8 mouse cellular contexts compared by ENCODE assay signal in genomic region chr4:129514300-129514898, GRCm38 (mm10). TPM values are rescaled to one million over a fixed set of nuclear protein-coding genes. Genes with fewer than 3 reads are reported as not detected.
DNase-seq lines count a peak whose midpoint lies in the region; ATAC-seq lines count a peak whose summit lies in the region.

No protein-coding gene starts in this region.

- peaks cover 37% of the 10 kb centered on the region for H3K36me3 ChIP-seq in forebrain, embryonic 12.5 days (replicated peaks)
- peaks cover 29% of the 10 kb centered on the region for H3K36me3 ChIP-seq in hindbrain, embryonic 15.5 days
- H3K36me3 ChIP-seq in liver, embryonic 13.5 days: peaks cover 41% of the 10 kb centered on the region
- H3K36me3 ChIP-seq in neural tube, embryonic 11.5 days (ENCODE audit: control insufficient read depth, insufficient read depth, low read length): peaks cover 7% of the 10 kb centered on the region

- intact Hi-C loops in gastrocnemius, postnatal 14 days (cut with DNase I; ENCODE audit: low total_unique reads): no loop called here

- peak overlapping the region; percentile 100 for H3K4me3 ChIP-seq in forebrain, embryonic 12.5 days (replicated peaks)
- peak overlapping the region; percentile 98 for H3K4me3 ChIP-seq in hindbrain, embryonic 15.5 days
- peak overlapping the region; percentile 72 for H3K4me3 ChIP-seq in liver, embryonic 13.5 days (replicated peaks)
- H3K4me3 ChIP-seq in neural tube, embryonic 11.5 days (ENCODE audit: low read depth, low read length): peak overlapping the region; percentile 72

- under 1% methylated on average over 29 of the region's 35 CpGs for WGBS in forebrain, embryonic 12.5 days
- under 1% methylated on average over 34 of the region's 35 CpGs for WGBS in hindbrain, embryonic 15.5 days
- 3% methylated on average over 34 of the region's 35 CpGs for WGBS in liver, embryonic 13.5 days (ENCODE audit: insufficient replicate concordance)
- WGBS in neural tube, embryonic 11.5 days: under 1% methylated on average over 27 of the region's 35 CpGs

- peak overlapping the region; percentile 84 for H3K4me2 ChIP-seq in forebrain, embryonic 12.5 days
- peak overlapping the region; percentile 77 for H3K4me2 ChIP-seq in hindbrain, embryonic 15.5 days
- H3K4me2 ChIP-seq in liver, embryonic 13.5 days: peak overlapping the region; percentile 98
- H3K4me2 ChIP-seq in neural tube, embryonic 11.5 days (ENCODE audit: low read depth): peak overlapping the region; percentile 65

- no peaks in the 10 kb centered on the region for H3K27me3 ChIP-seq in forebrain, embryonic 12.5 days
- no peaks in the 10 kb centered on the region for H3K27me3 ChIP-seq in hindbrain, embryonic 15.5 days
- H3K27me3 ChIP-seq in liver, embryonic 13.5 days: peaks cover 40% of the 10 kb centered on the region
- no peaks in the 10 kb centered on the region for H3K27me3 ChIP-seq in neural tube, embryonic 11.5 days (ENCODE audit: control insufficient read depth, insufficient read depth, low read length)

- H3K27ac ChIP-seq in forebrain, embryonic 12.5 days: peak overlapping the region; percentile 99
- H3K27ac ChIP-seq in hindbrain, embryonic 15.5 days (replicated peaks): peak overlapping the region; percentile 99
- H3K27ac ChIP-seq in liver, embryonic 13.5 days: peak overlapping the region; percentile 73
- peak overlapping the region; percentile 96 for H3K27ac ChIP-seq in neural tube, embryonic 11.5 days (ENCODE audit: low read depth, low read length)

- peak; percentile 69 for DNase-seq in gastrocnemius, postnatal 14 days
- no peak for DNase-seq in gastrocnemius, adult 8-10 months (ENCODE audit: low spot score in 2 of 2)
- peak; percentile 87 for DNase-seq in adrenal gland, postnatal 10 days
- no peak for DNase-seq in liver, embryonic 13.5 days
- DNase-seq in neural tube, embryonic 11.5 days (ENCODE audit: low spot score): peak; percentile 84
- peak; percentile 40 to 55 for DNase-seq in thymus, adult 18-20 months

- H3K9ac ChIP-seq in forebrain, embryonic 12.5 days: peak overlapping the region; percentile 100
- peak overlapping the region; percentile 100 for H3K9ac ChIP-seq in hindbrain, embryonic 15.5 days
- H3K9ac ChIP-seq in liver, embryonic 13.5 days: peak overlapping the region; percentile 83
- H3K9ac ChIP-seq in neural tube, embryonic 11.5 days (ENCODE audit: low read length): peak overlapping the region; percentile 100

- no peaks in the 10 kb centered on the region for H3K9me3 ChIP-seq in forebrain, embryonic 12.5 days
- H3K9me3 ChIP-seq in hindbrain, embryonic 15.5 days: no peaks in the 10 kb centered on the region
- no peaks in the 10 kb centered on the region for H3K9me3 ChIP-seq in liver, embryonic 13.5 days (replicated peaks)
- H3K9me3 ChIP-seq in neural tube, embryonic 11.5 days (ENCODE audit: control insufficient read depth, low read length): no peaks in the 10 kb centered on the region

- peak; percentile 45 for ATAC-seq in forebrain, embryonic 12.5 days (ENCODE audit: low FRiP score)
- peak; percentile 40 for ATAC-seq in hindbrain, embryonic 15.5 days (ENCODE audit: low FRiP score, low read depth)
- ATAC-seq in liver, embryonic 13.5 days (ENCODE audit: low read depth): peak; percentile 63
- peak; percentile 29 for ATAC-seq in neural tube, embryonic 11.5 days (ENCODE audit: insufficient read depth, low FRiP score, low TSS enrichment)

- peaks cover 48% of the 10 kb centered on the region for H3K4me1 ChIP-seq in forebrain, embryonic 12.5 days
- H3K4me1 ChIP-seq in hindbrain, embryonic 15.5 days (replicated peaks): peaks cover 47% of the 10 kb centered on the region
- peaks cover 33% of the 10 kb centered on the region for H3K4me1 ChIP-seq in liver, embryonic 13.5 days (replicated peaks)
- peaks cover 23% of the 10 kb centered on the region for H3K4me1 ChIP-seq in neural tube, embryonic 11.5 days (ENCODE audit: control insufficient read depth, insufficient read depth, low read length)

RNA-seq across cellular contexts. Expression of gene Marcksl1, which starts 1.0 kb away (rescaled TPM):
- total RNA-seq in gastrocnemius, postnatal 14 days (2021): 10 to 100 TPM in 1 of 2 experiments, 1 to 10 TPM in 1; 9.2 to 14.4 TPM
- 1 to 10 TPM in 2 of 4 experiments, under 1 TPM in 2; 0.19 to 1.1 (median 0.78) TPM for total RNA-seq in gastrocnemius, adult 8-10 months (2022)
- 10 to 100 TPM; 75.3 to 85.9 TPM for total RNA-seq in adrenal gland, postnatal 10 days (2021)
- 1,836 and 1,849 TPM in 2 replicates for polyA plus RNA-seq in forebrain, embryonic 12.5 days (2016; fragmentation: Nextera tagmentation; extraction: Ambion mirVana)
- polyA plus RNA-seq in hindbrain, embryonic 15.5 days (2015; fragmentation: Nextera tagmentation; extraction: Ambion mirVana): 1,671 and 1,849 TPM in 2 replicates
- 82.7 and 85.9 TPM in 2 replicates for polyA plus RNA-seq in liver, embryonic 13.5 days (2015; fragmentation: Nextera tagmentation; extraction: Ambion mirVana)
- 1,866 and 1,920 TPM in 2 replicates for polyA plus RNA-seq in neural tube, embryonic 11.5 days (2014; fragmentation: Nextera tagmentation; extraction: Ambion mirVana)

RNA-seq across cellular contexts. Expression of gene Fam229a, which starts 23.4 kb away (rescaled TPM):
- total RNA-seq in gastrocnemius, postnatal 14 days (2021): not detected
- total RNA-seq in gastrocnemius, adult 8-10 months (2022): not detected
- total RNA-seq in adrenal gland, postnatal 10 days (2021): not detected
- polyA plus RNA-seq in forebrain, embryonic 12.5 days (2016; fragmentation: Nextera tagmentation; extraction: Ambion mirVana): not detected in 2 replicates
- 0.39 and 0.87 TPM in 2 replicates for polyA plus RNA-seq in hindbrain, embryonic 15.5 days (2015; fragmentation: Nextera tagmentation; extraction: Ambion mirVana)
- polyA plus RNA-seq in liver, embryonic 13.5 days (2015; fragmentation: Nextera tagmentation; extraction: Ambion mirVana): 0.21 and 0.44 TPM in 2 replicates
- polyA plus RNA-seq in neural tube, embryonic 11.5 days (2014; fragmentation: Nextera tagmentation; extraction: Ambion mirVana): not detected in 2 replicates

RNA-seq across cellular contexts. Expression of gene Tssk3, which starts 23.6 kb away (rescaled TPM):
- not detected for total RNA-seq in gastrocnemius, postnatal 14 days (2021)
- not detected for total RNA-seq in gastrocnemius, adult 8-10 months (2022)
- total RNA-seq in adrenal gland, postnatal 10 days (2021): not detected
- not detected in 2 replicates for polyA plus RNA-seq in forebrain, embryonic 12.5 days (2016; fragmentation: Nextera tagmentation; extraction: Ambion mirVana)
- 0.53 and 0.73 TPM in 2 replicates for polyA plus RNA-seq in hindbrain, embryonic 15.5 days (2015; fragmentation: Nextera tagmentation; extraction: Ambion mirVana)
- 0.07 TPM in 1 of 2 replicates, not detected in the other for polyA plus RNA-seq in liver, embryonic 13.5 days (2015; fragmentation: Nextera tagmentation; extraction: Ambion mirVana)
- polyA plus RNA-seq in neural tube, embryonic 11.5 days (2014; fragmentation: Nextera tagmentation; extraction: Ambion mirVana): not detected in 2 replicates

RNA-seq across cellular contexts. Expression of gene Hdac1, which starts 28.1 kb away (rescaled TPM):
- 10 to 100 TPM; 14.9 to 16.9 TPM for total RNA-seq in gastrocnemius, postnatal 14 days (2021)
- total RNA-seq in gastrocnemius, adult 8-10 months (2022): 1 to 10 TPM; 6.7 to 9.7 (median 7.6) TPM
- total RNA-seq in adrenal gland, postnatal 10 days (2021): 10 to 100 TPM; 54.5 to 59.1 TPM
- polyA plus RNA-seq in forebrain, embryonic 12.5 days (2016; fragmentation: Nextera tagmentation; extraction: Ambion mirVana): 207 and 221 TPM in 2 replicates
- 84.7 and 92.2 TPM in 2 replicates for polyA plus RNA-seq in hindbrain, embryonic 15.5 days (2015; fragmentation: Nextera tagmentation; extraction: Ambion mirVana)
- polyA plus RNA-seq in liver, embryonic 13.5 days (2015; fragmentation: Nextera tagmentation; extraction: Ambion mirVana): 121 and 128 TPM in 2 replicates
- 243 and 258 TPM in 2 replicates for polyA plus RNA-seq in neural tube, embryonic 11.5 days (2014; fragmentation: Nextera tagmentation; extraction: Ambion mirVana)

RNA-seq across cellular contexts. Expression of gene Bsdc1, which starts 53.0 kb away (rescaled TPM):
- total RNA-seq in gastrocnemius, postnatal 14 days (2021): 10 to 100 TPM; 22.2 to 32.6 TPM
- total RNA-seq in gastrocnemius, adult 8-10 months (2022): 10 to 100 TPM; 37.3 to 42.5 (median 41.0) TPM
- total RNA-seq in adrenal gland, postnatal 10 days (2021): 10 to 100 TPM; 41.3 to 45.7 TPM
- polyA plus RNA-seq in forebrain, embryonic 12.5 days (2016; fragmentation: Nextera tagmentation; extraction: Ambion mirVana): 27.3 and 29.4 TPM in 2 replicates
- polyA plus RNA-seq in hindbrain, embryonic 15.5 days (2015; fragmentation: Nextera tagmentation; extraction: Ambion mirVana): 35.3 and 37.4 TPM in 2 replicates
- 48.7 and 49.9 TPM in 2 replicates for polyA plus RNA-seq in liver, embryonic 13.5 days (2015; fragmentation: Nextera tagmentation; extraction: Ambion mirVana)
- 27.6 and 31.7 TPM in 2 replicates for polyA plus RNA-seq in neural tube, embryonic 11.5 days (2014; fragmentation: Nextera tagmentation; extraction: Ambion mirVana)

Comparison
In these comparisons a context has a peak if more than half of its experiments do, and no peak if none do; other contexts are left out.
1. DNase-seq: peak in gastrocnemius, postnatal 14 days (single experiment), adrenal gland, postnatal 10 days (single experiment), neural tube, embryonic 11.5 days (single experiment) and thymus, adult 18-20 months (2 of 2); none in gastrocnemius, adult 8-10 months (0 of 2) and liver, embryonic 13.5 days (single experiment).
2. RNA of gene Marcksl1, which starts 1.0 kb away (polyA plus RNA-seq): 1,866 to 1,920 TPM in neural tube, embryonic 11.5 days, 1,671 to 1,849 TPM in hindbrain, embryonic 15.5 days and 1,836 to 1,849 TPM in forebrain, embryonic 12.5 days; 82.7 to 85.9 TPM in liver, embryonic 13.5 days; every median in the first group is over 10 times any median in the second.
3. Peak in every context shown above with its lines, with median percentiles within 50 percentile points of each other: ATAC-seq, H3K27ac ChIP-seq, H3K4me2 ChIP-seq, H3K4me3 ChIP-seq and H3K9ac ChIP-seq.